Mouse (Mus musculus): ENCODE results near the gene Por. TPM values are rescaled to one million over a fixed set of nuclear protein-coding genes. Genes with fewer than 3 reads are reported as not detected.

Por gene
- polyA plus RNA-seq, 1 experiment from 2014 or later = 106 TPM

GRCm38 (mm10) chr5:135723165-135723751 lies 53.4 kb downstream of the Por start:
- WGBS = 79% methylated on average over 3 of the region's 3 CpGs
- peaks cover 38% of the 10 kb centered on the region for H3K4me1 ChIP-seq (replicated peaks)
- no peak overlapping the region for H3K27ac ChIP-seq (replicated peaks)
- H3K9ac ChIP-seq = no peak overlapping the region
- no peaks in the 10 kb centered on the region for H3K27me3 ChIP-seq
- H3K4me2 ChIP-seq = no peak overlapping the region
- no peak overlapping the region for H3K4me3 ChIP-seq
- H3K36me3 ChIP-seq = no peaks in the 10 kb centered on the region; the same call in 1 of the 2 replicates
- ATAC-seq (ENCODE audit: low FRiP score, low read depth) = no peak
- H3K9me3 ChIP-seq = no peaks in the 10 kb centered on the region

- Histone ChIP-seq H3K4me1 (replicated peaks) (peaks cover 38% of the 10 kb centered on the region), H3K4me2 (peak overlapping the region; percentile 38), H3K9me3 (no peaks in the 10 kb centered on the region), H3K27ac (replicated peaks) (peak overlapping the region; percentile 61), H3K27me3 (no peaks in the 10 kb centered on the region), H3K36me3 (peaks cover 6% of the 10 kb centered on the region; the same call in 1 of the 2 replicates), H3K9ac (0 out of 2 replicates have a peak overlapping the region, but pooled peaks have one; percentile 0), H3K4me3 (no peak overlapping the region)
- ATAC-seq (ENCODE audit: low FRiP score, low read depth) = peak; percentile 36
- 7% methylated on average over 9 of the region's 9 CpGs for WGBS
These were observed 54.9 kb downstream of the Por start for GRCm38 (mm10) chr5:135724536-135725322.

GRCm38 (mm10) chr5:135725391-135725841 lies 55.6 kb downstream of the Por start:
- ATAC-seq (ENCODE audit: low FRiP score, low read depth) = peak; percentile 80
- Histone ChIP-seq H3K4me2 (peak overlapping the region; percentile 38), H3K36me3 (peaks cover 13% of the 10 kb centered on the region; the same call in 1 of the 2 replicates), H3K4me1 (replicated peaks) (peaks cover 38% of the 10 kb centered on the region), H3K9me3 (no peaks in the 10 kb centered on the region), H3K27me3 (no peaks in the 10 kb centered on the region), H3K27ac (replicated peaks) (peak overlapping the region; percentile 61), H3K9ac (0 out of 2 replicates have a peak overlapping the region, but pooled peaks have one; percentile 0), H3K4me3 (0 out of 2 replicates have a peak overlapping the region, but pooled peaks have one; percentile 1)
- WGBS = 4% methylated on average over 8 of the region's 8 CpGs

- peak overlapping the region; percentile 1; the same call in 1 of the 2 replicates for H3K4me3 ChIP-seq
- H3K4me1 ChIP-seq (replicated peaks) = peaks cover 38% of the 10 kb centered on the region
- WGBS = 15% methylated on average over 6 of the region's 6 CpGs
- H3K27me3 ChIP-seq = no peaks in the 10 kb centered on the region
- H3K27ac ChIP-seq (replicated peaks) = peak overlapping the region; percentile 61
- H3K9ac ChIP-seq = no peak overlapping the region
- ATAC-seq (ENCODE audit: low FRiP score, low read depth) = no peak
- H3K4me2 ChIP-seq = peak overlapping the region; percentile 38
- no peaks in the 10 kb centered on the region for H3K9me3 ChIP-seq
- peaks cover 18% of the 10 kb centered on the region for H3K36me3 ChIP-seq
These were observed 56.2 kb downstream of the Por start for GRCm38 (mm10) chr5:135725991-135726390.

GRCm38 (mm10) chr5:135726641-135727346 lies 57.0 kb downstream of the Por start:
- ATAC-seq (ENCODE audit: low FRiP score, low read depth) = no peak
- Histone ChIP-seq H3K9ac (no peak overlapping the region), H3K36me3 (peaks cover 27% of the 10 kb centered on the region), H3K27ac (replicated peaks) (no peak overlapping the region), H3K27me3 (no peaks in the 10 kb centered on the region), H3K9me3 (no peaks in the 10 kb centered on the region), H3K4me1 (replicated peaks) (peaks cover 38% of the 10 kb centered on the region), H3K4me2 (peak overlapping the region; percentile 38; the same call in 1 of the 2 replicates), H3K4me3 (no peak overlapping the region)
- 52% methylated on average over 2 of the region's 2 CpGs for WGBS

- H3K36me3 ChIP-seq = peaks cover 37% of the 10 kb centered on the region
- H3K4me2 ChIP-seq = no peak overlapping the region
- no peaks in the 10 kb centered on the region for H3K27me3 ChIP-seq
- H3K27ac ChIP-seq (replicated peaks) = no peak overlapping the region
- H3K4me1 ChIP-seq (replicated peaks) = peaks cover 34% of the 10 kb centered on the region
- no peak for ATAC-seq (ENCODE audit: low FRiP score, low read depth)
- H3K9ac ChIP-seq = no peak overlapping the region
- no peaks in the 10 kb centered on the region for H3K9me3 ChIP-seq
- 86% methylated on average over 9 of the region's 9 CpGs for WGBS
- H3K4me3 ChIP-seq = no peak overlapping the region
These were observed 58.0 kb downstream of the Por start for GRCm38 (mm10) chr5:135727871-135728270.

- Histone ChIP-seq H3K9ac (no peak overlapping the region), H3K4me1 (replicated peaks) (peaks cover 34% of the 10 kb centered on the region), H3K27me3 (no peaks in the 10 kb centered on the region), H3K4me3 (no peak overlapping the region), H3K36me3 (peaks cover 42% of the 10 kb centered on the region), H3K9me3 (no peaks in the 10 kb centered on the region), H3K4me2 (no peak overlapping the region), H3K27ac (replicated peaks) (no peak overlapping the region)
- WGBS = 93% methylated on average over 13 of the region's 13 CpGs
- no peak for ATAC-seq (ENCODE audit: low FRiP score, low read depth)
These were observed 58.5 kb downstream of the Por start for GRCm38 (mm10) chr5:135728361-135728760.

GRCm38 (mm10) chr5:135729351-135729750 lies 59.5 kb downstream of the Por start:
- 88% methylated on average over 13 of the region's 13 CpGs for WGBS
- peaks cover 52% of the 10 kb centered on the region for H3K36me3 ChIP-seq

GRCm38 (mm10) chr5:135730278-135730677 lies 60.4 kb downstream of the Por start:
- H3K9me3 ChIP-seq = no peaks in the 10 kb centered on the region
- peaks cover 18% of the 10 kb centered on the region for H3K4me1 ChIP-seq (replicated peaks)
- H3K9ac ChIP-seq = no peak overlapping the region
- H3K27ac ChIP-seq (replicated peaks) = no peak overlapping the region
- ATAC-seq (ENCODE audit: low FRiP score, low read depth) = no peak
- H3K36me3 ChIP-seq = peaks cover 61% of the 10 kb centered on the region
- no peaks in the 10 kb centered on the region for H3K27me3 ChIP-seq
- no peak overlapping the region for H3K4me2 ChIP-seq
- no peak overlapping the region for H3K4me3 ChIP-seq
- 95% methylated on average over 10 of the region's 10 CpGs for WGBS

More at GRCm38 (mm10) chr5:135729351-135729750, 59.5 kb downstream of the Por start:
- Histone ChIP-seq H3K27me3 (no peaks in the 10 kb centered on the region), H3K9ac (no peak overlapping the region), H3K4me2 (no peak overlapping the region), H3K9me3 (no peaks in the 10 kb centered on the region), H3K4me3 (no peak overlapping the region), H3K27ac (replicated peaks) (no peak overlapping the region), H3K4me1 (replicated peaks) (peaks cover 27% of the 10 kb centered on the region)
- ATAC-seq (ENCODE audit: low FRiP score, low read depth) = no peak

- Histone ChIP-seq H3K4me2 (no peak overlapping the region), H3K36me3 (peaks cover 68% of the 10 kb centered on the region), H3K4me1 (replicated peaks) (peaks cover 12% of the 10 kb centered on the region), H3K9ac (no peak overlapping the region), H3K4me3 (no peak overlapping the region), H3K27ac (replicated peaks) (no peak overlapping the region), H3K9me3 (no peaks in the 10 kb centered on the region), H3K27me3 (no peaks in the 10 kb centered on the region)
- ATAC-seq (ENCODE audit: low FRiP score, low read depth) = no peak
- WGBS = 92% methylated on average over 10 of the region's 10 CpGs
These were observed 61.1 kb downstream of the Por start for GRCm38 (mm10) chr5:135730916-135731315.

GRCm38 (mm10) chr5:135731322-135731721 lies 61.5 kb downstream of the Por start:
- Histone ChIP-seq H3K27ac (replicated peaks) (no peak overlapping the region), H3K27me3 (no peaks in the 10 kb centered on the region), H3K4me3 (no peak overlapping the region), H3K9me3 (no peaks in the 10 kb centered on the region), H3K36me3 (peaks cover 71% of the 10 kb centered on the region), H3K4me1 (replicated peaks) (peaks cover 8% of the 10 kb centered on the region), H3K9ac (no peak overlapping the region), H3K4me2 (no peak overlapping the region)
- 94% methylated on average over 16 of the region's 16 CpGs for WGBS
- no peak for ATAC-seq (ENCODE audit: low FRiP score, low read depth)

GRCm38 (mm10) chr5:135733071-135733470 lies 63.2 kb downstream of the Por start:
- no peaks in the 10 kb centered on the region for H3K4me1 ChIP-seq (replicated peaks)
- WGBS = 87% methylated on average over 4 of the region's 4 CpGs

More at GRCm38 (mm10) chr5:135733071-135733470, 63.2 kb downstream of the Por start:
- Histone ChIP-seq H3K36me3 (peaks cover 77% of the 10 kb centered on the region), H3K4me3 (no peak overlapping the region), H3K9ac (no peak overlapping the region), H3K9me3 (no peaks in the 10 kb centered on the region), H3K27ac (replicated peaks) (no peak overlapping the region), H3K27me3 (no peaks in the 10 kb centered on the region), H3K4me2 (no peak overlapping the region)
- ATAC-seq (ENCODE audit: low FRiP score, low read depth) = no peak
